Mouse (Mus musculus) CH12.LX (cell line): ENCODE results near the gene Abca7. TPM values are rescaled to one million over a fixed set of nuclear protein-coding genes. Genes with fewer than 3 reads are reported as not detected.

Experiments used
- polyA plus RNA-seq: library from polyadenylated mRNA; unstranded; fragments of >175 nt; gene quantifications from 2 replicates; pipeline ENCODE4 v1.2.1, GENCODE M21; 2012; ENCODE audit warnings: low read depth; ENCODE audit not compliant: insufficient read length
- total RNA-seq, 2 experiments: library from RNA; depleted of rRNA; stranded (reverse); fragments of 300-350 nt in 1 of 2; fragments of >200 nt in 1 of 2; gene quantifications; 2 replicates each; pipeline ENCODE4 v1.2.3; 2012 to 2014

Abca7 gene
- total and polyA plus RNA-seq, 3 experiments = 2.3 to 7.0 (median 6.1) TPM

Other genes with a start within 250 kb of the Abca7 start
Only the 20 nearest of the 33 such genes appear.
- 252 and 284 TPM in 2 replicates for gene Ptbp1, start 142.1 kb upstream of the Abca7 start, total RNA-seq (2012; rRNA removed)
- gene Ptbp1, start 142.1 kb upstream of the Abca7 start, total RNA-seq (2014; rRNA removed) = 261 and 284 TPM in 2 replicates
- 482 and 497 TPM in 2 replicates for gene Ptbp1, start 142.1 kb upstream of the Abca7 start, polyA plus RNA-seq
- gene Prtn3, start 122.0 kb upstream of the Abca7 start, total RNA-seq (2012; rRNA removed) = 0.30 TPM in 1 of 2 replicates, not detected in the other
- not detected in 2 replicates for gene Prtn3, start 122.0 kb upstream of the Abca7 start, total RNA-seq (2014; rRNA removed)
- 0.39 TPM in 1 of 2 replicates, not detected in the other for gene Prtn3, start 122.0 kb upstream of the Abca7 start, polyA plus RNA-seq
- 0.47 and 0.55 TPM in 2 replicates for gene Plppr3, start 121.9 kb upstream of the Abca7 start, total RNA-seq (2012; rRNA removed)
- gene Plppr3, start 121.9 kb upstream of the Abca7 start, total RNA-seq (2014; rRNA removed) = not detected in 2 replicates
- 3.4 TPM in 2 replicates for gene Plppr3, start 121.9 kb upstream of the Abca7 start, polyA plus RNA-seq
- gene Elane, start 110.2 kb upstream of the Abca7 start, total RNA-seq (2012; rRNA removed) = not detected in 2 replicates
- gene Elane, start 110.2 kb upstream of the Abca7 start, total RNA-seq (2014; rRNA removed) = not detected in 2 replicates
- gene Elane, start 110.2 kb upstream of the Abca7 start, polyA plus RNA-seq = not detected in 2 replicates
- gene Cfd, start 105.6 kb upstream of the Abca7 start, total RNA-seq (2012; rRNA removed) = not detected in 2 replicates
- gene Cfd, start 105.6 kb upstream of the Abca7 start, total RNA-seq (2014; rRNA removed) = not detected in 2 replicates
- 0.26 TPM in 1 of 2 replicates, not detected in the other for gene Cfd, start 105.6 kb upstream of the Abca7 start, polyA plus RNA-seq
- 12.1 and 14.4 TPM in 2 replicates for gene Med16, start 87.6 kb upstream of the Abca7 start, total RNA-seq (2012; rRNA removed)
- gene Med16, start 87.6 kb upstream of the Abca7 start, total RNA-seq (2014; rRNA removed) = 8.7 and 10.2 TPM in 2 replicates
- gene Med16, start 87.6 kb upstream of the Abca7 start, polyA plus RNA-seq = 20.7 and 22.8 TPM in 2 replicates
- 6.0 and 8.1 TPM in 2 replicates for gene Gm26602, start 85.6 kb upstream of the Abca7 start, total RNA-seq (2012; rRNA removed)
- not detected in 2 replicates for gene Gm26602, start 85.6 kb upstream of the Abca7 start, total RNA-seq (2014; rRNA removed)
- not detected in 2 replicates for gene Gm26602, start 85.6 kb upstream of the Abca7 start, polyA plus RNA-seq
- gene Kiss1r, start 79.5 kb upstream of the Abca7 start, total RNA-seq (2012; rRNA removed) = 0.21 and 0.76 TPM in 2 replicates
- 0.24 and 0.32 TPM in 2 replicates for gene Kiss1r, start 79.5 kb upstream of the Abca7 start, total RNA-seq (2014; rRNA removed)
- 0.17 and 0.20 TPM in 2 replicates for gene Kiss1r, start 79.5 kb upstream of the Abca7 start, polyA plus RNA-seq
- gene R3hdm4, start 75.3 kb upstream of the Abca7 start, total RNA-seq (2012; rRNA removed) = 20.9 and 22.3 TPM in 2 replicates
- gene R3hdm4, start 75.3 kb upstream of the Abca7 start, total RNA-seq (2014; rRNA removed) = 8.9 and 10.5 TPM in 2 replicates
- 53.2 and 59.4 TPM in 2 replicates for gene R3hdm4, start 75.3 kb upstream of the Abca7 start, polyA plus RNA-seq
- 114 and 161 TPM in 2 replicates for gene Arid3a, start 69.5 kb upstream of the Abca7 start, total RNA-seq (2012; rRNA removed)
- gene Arid3a, start 69.5 kb upstream of the Abca7 start, total RNA-seq (2014; rRNA removed) = 45.9 and 48.4 TPM in 2 replicates
- gene Arid3a, start 69.5 kb upstream of the Abca7 start, polyA plus RNA-seq = 84.7 and 94.4 TPM in 2 replicates
- gene Wdr18, start 36.3 kb upstream of the Abca7 start, total RNA-seq (2012; rRNA removed) = 92.1 and 111 TPM in 2 replicates
- 59.7 and 70.8 TPM in 2 replicates for gene Wdr18, start 36.3 kb upstream of the Abca7 start, total RNA-seq (2014; rRNA removed)
- gene Wdr18, start 36.3 kb upstream of the Abca7 start, polyA plus RNA-seq = 54.2 and 69.7 TPM in 2 replicates
- 0.59 and 0.76 TPM in 2 replicates for gene Grin3b, start 25.8 kb upstream of the Abca7 start, total RNA-seq (2012; rRNA removed)
- gene Grin3b, start 25.8 kb upstream of the Abca7 start, total RNA-seq (2014; rRNA removed) = 0.27 and 0.30 TPM in 2 replicates
- gene Grin3b, start 25.8 kb upstream of the Abca7 start, polyA plus RNA-seq = 0.56 and 0.78 TPM in 2 replicates
- gene Tmem259, start 12.2 kb upstream of the Abca7 start, total RNA-seq (2012; rRNA removed) = 67.1 and 71.7 TPM in 2 replicates
- 50.1 and 50.2 TPM in 2 replicates for gene Tmem259, start 12.2 kb upstream of the Abca7 start, total RNA-seq (2014; rRNA removed)
- gene Tmem259, start 12.2 kb upstream of the Abca7 start, polyA plus RNA-seq = 66.0 and 84.2 TPM in 2 replicates
- gene Cnn2, start 7.9 kb upstream of the Abca7 start, total RNA-seq (2012; rRNA removed) = 26.3 and 26.9 TPM in 2 replicates
- 46.3 and 49.0 TPM in 2 replicates for gene Cnn2, start 7.9 kb upstream of the Abca7 start, total RNA-seq (2014; rRNA removed)
- 52.6 and 62.7 TPM in 2 replicates for gene Cnn2, start 7.9 kb upstream of the Abca7 start, polyA plus RNA-seq
- gene Arhgap45, start 20.2 kb downstream of the Abca7 start, total RNA-seq (2012; rRNA removed) = 23.4 and 25.9 TPM in 2 replicates
- 10.3 and 11.8 TPM in 2 replicates for gene Arhgap45, start 20.2 kb downstream of the Abca7 start, total RNA-seq (2014; rRNA removed)
- 20.2 and 21.2 TPM in 2 replicates for gene Arhgap45, start 20.2 kb downstream of the Abca7 start, polyA plus RNA-seq
- 127 and 132 TPM in 2 replicates for gene Polr2e, start 43.3 kb downstream of the Abca7 start, total RNA-seq (2012; rRNA removed)
- 98.3 and 105 TPM in 2 replicates for gene Polr2e, start 43.3 kb downstream of the Abca7 start, total RNA-seq (2014; rRNA removed)
- 194 and 227 TPM in 2 replicates for gene Polr2e, start 43.3 kb downstream of the Abca7 start, polyA plus RNA-seq
- 368 and 459 TPM in 2 replicates for gene Gpx4, start 50.7 kb downstream of the Abca7 start, total RNA-seq (2012; rRNA removed)
- 352 and 386 TPM in 2 replicates for gene Gpx4, start 50.7 kb downstream of the Abca7 start, total RNA-seq (2014; rRNA removed)
- gene Gpx4, start 50.7 kb downstream of the Abca7 start, polyA plus RNA-seq = 332 and 353 TPM in 2 replicates
- gene Sbno2, start 109.1 kb downstream of the Abca7 start, total RNA-seq (2012; rRNA removed) = 20.7 and 22.6 TPM in 2 replicates
- gene Sbno2, start 109.1 kb downstream of the Abca7 start, total RNA-seq (2014; rRNA removed) = 9.0 and 9.7 TPM in 2 replicates
- 21.1 and 24.2 TPM in 2 replicates for gene Sbno2, start 109.1 kb downstream of the Abca7 start, polyA plus RNA-seq
- gene Stk11, start 119.3 kb downstream of the Abca7 start, total RNA-seq (2012; rRNA removed) = 64.8 and 65.9 TPM in 2 replicates
- 47.4 and 48.5 TPM in 2 replicates for gene Stk11, start 119.3 kb downstream of the Abca7 start, total RNA-seq (2014; rRNA removed)
- 93.4 and 94.9 TPM in 2 replicates for gene Stk11, start 119.3 kb downstream of the Abca7 start, polyA plus RNA-seq
- 270 and 326 TPM in 2 replicates for gene Atp5d, start 142.1 kb downstream of the Abca7 start, total RNA-seq (2012; rRNA removed)
- gene Atp5d, start 142.1 kb downstream of the Abca7 start, total RNA-seq (2014; rRNA removed) = 85.8 and 106 TPM in 2 replicates
- gene Atp5d, start 142.1 kb downstream of the Abca7 start, polyA plus RNA-seq = 306 and 352 TPM in 2 replicates